Mouse (Mus musculus) ovary, postnatal 10 days (tissue): Measurements from ENCODE around the gene Cep128.

Source experiments
- DNase-seq: peaks from one replicate; pipeline ENCODE4 v3.0.0; 2022; ENCODE audit warnings: low spot score

The Cep128 gene

DNA sequence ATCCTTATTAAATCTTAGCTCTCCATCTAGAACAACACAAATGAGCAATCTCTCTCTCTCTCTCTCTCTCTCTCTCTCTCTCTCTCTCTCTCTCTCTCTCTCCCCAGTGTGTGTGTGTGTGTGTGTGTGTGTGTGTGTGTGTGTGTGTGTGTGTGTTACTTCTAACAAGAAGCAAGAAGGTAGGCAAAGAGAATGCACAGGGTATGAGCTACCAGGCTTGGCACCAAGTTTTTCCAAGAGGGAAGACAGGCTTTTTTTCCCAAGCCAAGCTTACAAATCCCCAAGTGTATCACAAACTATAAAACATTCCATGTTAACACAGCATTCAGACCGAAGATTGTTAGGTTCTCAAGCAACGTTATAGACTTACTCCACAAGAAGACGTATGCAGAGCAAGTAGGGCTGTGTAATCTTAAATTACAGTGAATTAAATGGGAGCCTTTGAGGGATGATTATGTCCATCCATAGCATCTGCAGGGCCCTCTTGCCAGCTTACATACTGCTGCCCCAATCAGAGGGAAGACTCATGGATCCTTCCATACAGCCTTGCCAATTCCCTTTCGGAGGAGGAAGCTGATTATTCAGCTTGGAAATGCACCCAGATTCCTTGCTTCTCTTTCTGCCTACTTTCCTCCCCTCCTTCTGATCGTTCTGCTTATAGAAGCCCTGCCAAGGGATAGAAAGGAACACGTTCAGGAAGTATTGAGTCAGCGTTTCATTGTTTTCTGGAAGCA is 429.3 kb downstream of the Cep128 start:
- DNase-seq: no peak
